Mouse (Mus musculus) embryonic fibroblast, embryonic 13.5 days (primary cell): ENCODE results near the gene Cygb. TPM values are rescaled to one million over a fixed set of nuclear protein-coding genes. Genes with fewer than 3 reads are reported as not detected.

Source experiments
- H3K27ac ChIP-seq: 2 replicates; pipeline ENCODE4 v1.5.1; 2012; ENCODE audit warnings: low read length, control low read depth, inconsistent platforms; ENCODE audit not compliant: insufficient read depth
- H3K4me1 ChIP-seq: 2 replicates; pipeline ENCODE4 v1.6.1; 2011; ENCODE audit warnings: low read length; ENCODE audit not compliant: control insufficient read depth, insufficient read depth
- H3K4me3 ChIP-seq: 2 replicates; pipeline ENCODE4 v1.5.1; 2011; ENCODE audit warnings: mild to moderate bottlenecking, control low read depth, low read length; ENCODE audit not compliant: insufficient read depth
- CTCF ChIP-seq: IDR thresholded peaks from 2 replicates; pipeline ENCODE4 v1.5.1; 2011; ENCODE audit warnings: mild to moderate bottlenecking, control low read depth, low read length, moderate library complexity, borderline replicate concordance; ENCODE audit not compliant: insufficient read depth
- POLR2A ChIP-seq: IDR thresholded peaks from 2 replicates; pipeline ENCODE4 v1.6.1; 2011; ENCODE audit warnings: low read depth, mild to moderate bottlenecking, control low read depth, low read length, moderate library complexity
- polyA plus RNA-seq: library from polyadenylated mRNA; stranded (reverse); fragments of >200 nt; gene quantifications from 2 replicates; pipeline ENCODE4 v1.2.4, GENCODE M21; 2011; ENCODE audit warnings: low read depth; ENCODE audit not compliant: missing spikeins, insufficient read length

The Cygb gene
- polyA plus RNA-seq, 1 experiment: 0.74 TPM

DNA sequence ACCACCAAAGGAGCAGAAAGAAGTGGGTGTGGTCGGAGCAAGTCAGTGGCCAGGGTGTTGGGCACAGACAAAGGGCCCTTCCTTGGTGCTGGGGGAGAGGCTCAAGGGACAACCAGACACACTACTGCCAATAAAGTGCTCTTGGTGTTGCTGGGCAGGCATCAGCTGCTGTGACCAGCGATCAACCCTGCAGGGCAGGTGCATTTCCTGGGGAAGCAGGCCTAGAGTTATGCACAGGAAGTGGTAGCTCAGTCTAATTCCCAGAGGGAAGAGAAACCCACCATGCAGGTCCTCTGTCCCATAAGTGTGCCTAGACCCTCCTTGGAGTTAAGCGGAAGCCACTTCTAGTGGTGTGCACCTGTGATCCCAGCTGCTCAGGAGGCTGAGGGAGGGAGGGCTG is 46.4 kb downstream of the Cygb start:
- Histone ChIP-seq H3K4me1 (no peaks in the 10 kb centered on the region), H3K27ac (no peak overlapping the region), H3K4me3 (no peak overlapping the region)
- no peak for TF ChIP-seq POLR2A

DNA sequence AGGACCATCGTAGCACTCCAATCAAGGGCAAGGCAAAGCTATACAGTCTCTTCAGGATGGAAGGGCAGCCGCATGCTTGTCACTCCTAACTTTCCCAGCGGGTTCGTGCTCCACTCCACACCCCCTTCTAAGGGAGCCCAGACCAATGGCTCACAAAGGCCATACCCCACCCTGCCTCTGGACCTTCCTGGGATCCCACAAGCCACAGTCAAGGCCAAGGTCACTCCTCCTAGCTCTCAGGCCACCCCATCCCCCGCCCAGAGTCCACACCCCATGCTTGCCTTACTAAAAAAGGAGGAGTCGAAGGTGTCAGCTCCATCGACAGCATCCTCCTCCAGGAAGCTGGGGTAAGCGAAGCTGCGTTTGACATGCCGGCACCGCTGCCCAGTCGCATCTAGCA is 50.0 kb downstream of the Cygb start:
- Histone ChIP-seq H3K4me1 (no peaks in the 10 kb centered on the region), H3K27ac (no peak overlapping the region), H3K4me3 (no peak overlapping the region)
- TF ChIP-seq POLR2A: no peak
- no peak for TF ChIP-seq CTCF

DNA sequence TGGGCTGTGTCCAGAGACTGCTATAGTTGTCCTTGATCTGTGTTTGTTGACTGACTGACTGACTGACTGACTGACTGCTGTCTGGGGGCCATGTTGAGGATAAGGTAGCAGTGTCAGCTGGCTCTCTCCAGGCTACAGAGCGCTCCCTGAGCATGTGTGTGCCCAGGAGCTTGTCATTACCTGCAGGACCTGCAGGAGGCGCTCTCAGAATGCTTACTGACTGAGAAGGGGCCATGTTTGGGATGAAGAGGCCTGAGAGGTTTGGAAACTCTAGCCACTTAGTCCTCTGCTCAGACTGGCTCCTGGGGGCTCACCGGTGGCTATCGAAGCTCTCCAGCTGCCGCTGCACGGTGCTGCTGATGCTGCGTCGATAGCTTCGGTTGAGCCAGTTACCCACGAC is 50.8 kb downstream of the Cygb start:
- TF ChIP-seq CTCF (no peak), POLR2A (no peak)
- H3K27ac ChIP-seq: no peak overlapping the region
- H3K4me1 ChIP-seq: no peaks in the 10 kb centered on the region
- no peak overlapping the region for H3K4me3 ChIP-seq

DNA sequence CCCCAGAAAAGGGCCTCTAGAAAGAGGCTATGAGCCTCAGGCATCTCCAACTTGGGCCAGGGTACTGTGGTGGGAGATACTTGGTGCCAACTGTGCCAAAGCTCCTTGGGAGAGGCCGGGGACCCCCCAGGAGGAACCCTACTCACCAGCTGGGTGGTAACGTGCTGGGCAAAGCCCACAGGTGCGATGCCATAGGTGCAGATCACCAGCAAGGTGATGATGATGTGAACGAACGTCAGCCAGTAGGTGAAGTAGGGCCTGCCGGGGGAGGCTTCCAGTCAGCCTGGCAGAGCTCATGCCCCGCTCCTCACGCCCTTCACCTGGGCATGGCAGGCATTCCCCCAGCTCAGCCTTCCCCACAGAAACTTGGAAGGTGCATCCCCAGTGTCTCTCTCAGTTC is 52.1 kb downstream of the Cygb start:
- TF ChIP-seq POLR2A (no peak), CTCF (no peak)
- Histone ChIP-seq H3K4me3 (no peak overlapping the region), H3K27ac (no peak overlapping the region), H3K4me1 (no peaks in the 10 kb centered on the region)

DNA sequence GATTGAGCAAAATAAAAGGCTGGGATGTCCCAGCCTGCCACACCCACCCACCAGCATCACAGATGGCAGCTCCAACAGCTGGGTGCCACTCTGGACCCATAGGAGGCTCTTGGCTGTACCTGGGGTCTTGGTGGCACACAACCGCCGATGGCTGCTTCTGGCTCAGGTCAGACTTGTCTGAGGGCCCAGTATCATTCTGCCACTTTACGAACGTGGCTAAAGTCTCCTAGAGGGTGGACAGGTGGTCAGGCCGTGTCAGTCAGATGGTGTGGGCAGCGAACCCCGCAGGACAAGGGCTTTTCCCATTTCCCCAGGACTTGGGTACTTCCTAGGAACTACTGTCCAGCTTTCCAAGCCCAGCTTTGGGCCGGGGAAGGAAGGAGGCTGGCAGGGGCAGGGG is 52.9 kb downstream of the Cygb start:
- no peak overlapping the region for H3K27ac ChIP-seq

DNA sequence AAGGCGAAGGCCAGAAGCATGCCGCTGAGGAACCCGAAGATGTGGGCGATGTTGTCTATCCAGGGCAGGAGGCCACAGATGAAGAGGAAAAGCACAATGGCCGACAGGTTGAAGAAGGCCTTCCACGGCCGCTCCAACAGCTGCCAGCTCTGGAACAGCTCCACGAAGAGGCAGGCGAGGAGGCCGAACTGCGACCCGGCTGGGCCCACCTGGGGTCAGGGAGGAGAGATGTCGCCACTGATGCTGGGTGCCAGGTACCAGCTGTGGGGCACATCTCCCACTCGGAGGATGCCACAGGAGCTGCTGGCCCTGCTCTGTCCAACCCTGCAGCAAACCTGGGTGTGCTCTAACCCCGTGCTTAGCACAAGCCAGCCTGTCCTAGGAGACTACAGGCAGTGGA is 54.9 kb downstream of the Cygb start:
- no peak overlapping the region for H3K27ac ChIP-seq
- TF ChIP-seq CTCF (no peak), POLR2A (no peak)
- no peak overlapping the region for H3K4me3 ChIP-seq
- no peaks in the 10 kb centered on the region for H3K4me1 ChIP-seq

More for the DNA sequence above, 52.9 kb downstream of the Cygb start:
- Histone ChIP-seq H3K4me3 (no peak overlapping the region), H3K4me1 (no peaks in the 10 kb centered on the region)
- TF ChIP-seq CTCF (no peak), POLR2A (no peak)

DNA sequence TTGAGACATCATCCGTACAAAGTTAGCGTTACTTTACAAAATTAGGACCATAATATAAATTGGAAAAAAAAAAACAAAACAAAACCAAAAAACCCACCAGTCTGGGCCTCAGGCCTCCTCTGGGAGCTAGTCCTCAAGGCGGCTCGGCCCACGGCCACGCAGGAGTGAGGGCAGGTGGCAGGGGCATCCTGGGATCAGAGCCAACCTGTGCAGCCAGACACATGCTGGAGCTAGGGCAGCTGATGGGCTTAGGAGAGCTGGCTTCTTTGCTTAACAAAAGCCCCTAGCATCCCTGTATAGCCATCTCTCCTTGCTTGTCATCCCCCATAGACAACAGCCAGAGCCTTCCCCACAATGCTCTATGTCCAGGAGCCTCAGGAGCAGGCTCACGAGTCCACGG is 55.9 kb downstream of the Cygb start:
- no peak overlapping the region for H3K27ac ChIP-seq
- no peak overlapping the region for H3K4me3 ChIP-seq
- H3K4me1 ChIP-seq: no peaks in the 10 kb centered on the region
- TF ChIP-seq POLR2A (no peak), CTCF (no peak)

DNA sequence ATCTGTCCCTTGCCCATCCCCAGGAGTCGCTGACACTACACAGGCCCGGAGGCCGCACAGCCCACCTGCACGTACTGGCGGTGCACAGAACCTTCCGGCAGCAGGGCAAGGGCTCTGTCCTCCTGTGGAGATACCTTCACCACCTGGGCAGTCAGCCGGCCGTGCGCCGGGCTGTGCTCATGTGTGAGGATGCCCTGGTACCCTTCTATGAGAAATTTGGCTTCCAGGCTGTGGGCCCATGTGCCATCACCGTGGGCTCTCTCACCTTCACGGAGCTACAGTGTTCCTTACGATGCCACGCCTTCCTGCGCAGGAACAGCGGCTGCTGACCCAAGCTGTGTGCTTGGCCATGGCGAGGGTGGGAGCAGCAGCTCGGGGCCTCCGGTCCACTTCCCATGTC is 57.3 kb downstream of the Cygb start:
- TF ChIP-seq POLR2A: no peak
- TF ChIP-seq CTCF: no peak
- H3K4me3 ChIP-seq: no peak overlapping the region
- H3K4me1 ChIP-seq: no peaks in the 10 kb centered on the region

More for the DNA sequence above, 57.3 kb downstream of the Cygb start:
- no peak overlapping the region for H3K27ac ChIP-seq

Other genes starting within 250 kb of the Cygb start
- 18.2 and 23.2 TPM in 2 replicates for gene Rnf157, start 241.3 kb downstream of the Cygb start, polyA plus RNA-seq
- 57.3 and 62.3 TPM in 2 replicates for gene Ubald2, start 220.2 kb downstream of the Cygb start, polyA plus RNA-seq
- not detected in 2 replicates for gene Qrich2, start 188.1 kb downstream of the Cygb start, polyA plus RNA-seq
- 103 and 112 TPM in 2 replicates for gene Prpsap1, start 160.1 kb downstream of the Cygb start, polyA plus RNA-seq
- gene Sphk1, start 123.4 kb downstream of the Cygb start, polyA plus RNA-seq: 8.7 and 11.2 TPM in 2 replicates
- gene Ube2o, start 72.9 kb downstream of the Cygb start, polyA plus RNA-seq: 29.8 and 36.3 TPM in 2 replicates
- gene Aanat, start 67.9 kb downstream of the Cygb start, polyA plus RNA-seq: not detected in 2 replicates
- gene Rhbdf2, start 27.3 kb downstream of the Cygb start, polyA plus RNA-seq: 10.1 and 11.5 TPM in 2 replicates
- not detected in 2 replicates for gene Prcd, start 779 bp downstream of the Cygb start, polyA plus RNA-seq
- not detected in 2 replicates for gene St6galnac1, start 121.2 kb upstream of the Cygb start, polyA plus RNA-seq
- gene Mxra7, start 173.7 kb upstream of the Cygb start, polyA plus RNA-seq: 76.8 and 82.4 TPM in 2 replicates
- 20.4 and 22.4 TPM in 2 replicates for gene Mettl23, start 189.0 kb upstream of the Cygb start, polyA plus RNA-seq
- 37.1 and 38.7 TPM in 2 replicates for gene Jmjd6, start 189.1 kb upstream of the Cygb start, polyA plus RNA-seq
- gene Mfsd11, start 198.1 kb upstream of the Cygb start, polyA plus RNA-seq: 30.7 and 36.6 TPM in 2 replicates
- gene Srsf2, start 198.8 kb upstream of the Cygb start, polyA plus RNA-seq: 301 and 306 TPM in 2 replicates